Mouse (Mus musculus): Measurements from ENCODE around the gene Tmem205. TPM values are rescaled to one million over a fixed set of nuclear protein-coding genes. Genes with fewer than 3 reads are reported as not detected.

Tmem205 gene
- polyA plus RNA-seq, 1 experiment from 2014 or later, result 28.5 TPM

GRCm38 (mm10) chr9:21932445-21933137, 5.2 kb upstream of the Tmem205 start:
- DNase-seq (ENCODE audit: low spot score) (no peak), ATAC-seq (replicated peaks; ENCODE audit: insufficient number of reproducible peaks, low FRiP score, low TSS enrichment, low read depth) (no peak)
- no peaks in the 10 kb centered on the region for H3K9me3 ChIP-seq (replicated peaks; ENCODE audit: control insufficient read depth, low read length)
- H3K4me3 ChIP-seq (ENCODE audit: low read depth, low read length), result no peak overlapping the region
- H3K36me3 ChIP-seq (replicated peaks; ENCODE audit: control insufficient read depth, insufficient read depth, low read depth, low read length), result no peaks in the 10 kb centered on the region
- H3K4me2 ChIP-seq (ENCODE audit: low read depth, low read length), result no peak overlapping the region
- H3K4me1 ChIP-seq (ENCODE audit: control insufficient read depth, insufficient read depth, low read length), result no peaks in the 10 kb centered on the region
- 53% methylated on average over 12 of the region's 12 CpGs for WGBS
- H3K9ac ChIP-seq (replicated peaks; ENCODE audit: low read length), result no peak overlapping the region
- no peak overlapping the region for H3K27ac ChIP-seq (replicated peaks; ENCODE audit: low read depth, low read length)
- H3K27me3 ChIP-seq (ENCODE audit: control insufficient read depth, insufficient read depth, low read length), result no peaks in the 10 kb centered on the region

GRCm38 (mm10) chr9:21932006-21932405, 4.7 kb upstream of the Tmem205 start:
- ATAC-seq (replicated peaks; ENCODE audit: insufficient number of reproducible peaks, low FRiP score, low TSS enrichment, low read depth), result no peak
- 67% methylated on average over 2 of the region's 2 CpGs for WGBS

GRCm38 (mm10) chr9:21929208-21929607, 1.9 kb upstream of the Tmem205 start:
- H3K27ac ChIP-seq (replicated peaks; ENCODE audit: low read depth, low read length), result no peak overlapping the region
- no peaks in the 10 kb centered on the region for H3K36me3 ChIP-seq (replicated peaks; ENCODE audit: control insufficient read depth, insufficient read depth, low read depth, low read length)
- no peak overlapping the region for H3K4me2 ChIP-seq (ENCODE audit: low read depth, low read length)
- H3K9ac ChIP-seq (replicated peaks; ENCODE audit: low read length), result no peak overlapping the region
- no peak for ATAC-seq (replicated peaks; ENCODE audit: insufficient number of reproducible peaks, low FRiP score, low TSS enrichment, low read depth)
- 76% methylated on average over 3 of the region's 3 CpGs for WGBS
- H3K4me1 ChIP-seq (ENCODE audit: control insufficient read depth, insufficient read depth, low read length), result no peaks in the 10 kb centered on the region; the same call in 1 of the 2 replicates
- H3K4me3 ChIP-seq (ENCODE audit: low read depth, low read length), result no peak overlapping the region
- H3K9me3 ChIP-seq (replicated peaks; ENCODE audit: control insufficient read depth, low read length), result no peaks in the 10 kb centered on the region
- DNase-seq (ENCODE audit: low spot score), result no peak
- no peaks in the 10 kb centered on the region for H3K27me3 ChIP-seq (ENCODE audit: control insufficient read depth, insufficient read depth, low read length)

More at GRCm38 (mm10) chr9:21932006-21932405, 4.7 kb upstream of the Tmem205 start:
- Histone ChIP-seq H3K27ac (replicated peaks; ENCODE audit: low read depth, low read length) (no peak overlapping the region), H3K4me1 (ENCODE audit: control insufficient read depth, insufficient read depth, low read length) (no peaks in the 10 kb centered on the region), H3K36me3 (replicated peaks; ENCODE audit: control insufficient read depth, insufficient read depth, low read depth, low read length) (no peaks in the 10 kb centered on the region), H3K9ac (replicated peaks; ENCODE audit: low read length) (no peak overlapping the region), H3K9me3 (replicated peaks; ENCODE audit: control insufficient read depth, low read length) (no peaks in the 10 kb centered on the region), H3K4me2 (ENCODE audit: low read depth, low read length) (no peak overlapping the region), H3K4me3 (ENCODE audit: low read depth, low read length) (no peak overlapping the region), H3K27me3 (ENCODE audit: control insufficient read depth, insufficient read depth, low read length) (no peaks in the 10 kb centered on the region)
- no peak for DNase-seq (ENCODE audit: low spot score)

GRCm38 (mm10) chr9:21926784-21927183, 572 bp downstream of the Tmem205 start:
- Histone ChIP-seq H3K27me3 (ENCODE audit: control insufficient read depth, insufficient read depth, low read length) (no peaks in the 10 kb centered on the region), H3K4me1 (ENCODE audit: control insufficient read depth, insufficient read depth, low read length) (no peaks in the 10 kb centered on the region; the same call in 1 of the 2 replicates), H3K9ac (replicated peaks; ENCODE audit: low read length) (peak overlapping the region; percentile 76), H3K4me3 (ENCODE audit: low read depth, low read length) (peak overlapping the region; percentile 53), H3K9me3 (replicated peaks; ENCODE audit: control insufficient read depth, low read length) (no peaks in the 10 kb centered on the region), H3K4me2 (ENCODE audit: low read depth, low read length) (peak overlapping the region; percentile 63), H3K27ac (replicated peaks; ENCODE audit: low read depth, low read length) (no peak overlapping the region), H3K36me3 (replicated peaks; ENCODE audit: control insufficient read depth, insufficient read depth, low read depth, low read length) (no peaks in the 10 kb centered on the region)
- 0% methylated on average over 6 of the region's 6 CpGs for WGBS
- DNase-seq (ENCODE audit: low spot score) (no peak), ATAC-seq (replicated peaks; ENCODE audit: insufficient number of reproducible peaks, low FRiP score, low TSS enrichment, low read depth) (no peak)

GRCm38 (mm10) chr9:21926155-21926554, 1.2 kb downstream of the Tmem205 start:
- H3K9ac ChIP-seq (replicated peaks; ENCODE audit: low read length), result no peak overlapping the region
- no peak overlapping the region for H3K4me3 ChIP-seq (ENCODE audit: low read depth, low read length)
- DNase-seq (ENCODE audit: low spot score) (no peak), ATAC-seq (replicated peaks; ENCODE audit: insufficient number of reproducible peaks, low FRiP score, low TSS enrichment, low read depth) (no peak)
- no peaks in the 10 kb centered on the region for H3K27me3 ChIP-seq (ENCODE audit: control insufficient read depth, insufficient read depth, low read length)
- H3K4me1 ChIP-seq (ENCODE audit: control insufficient read depth, insufficient read depth, low read length), result no peaks in the 10 kb centered on the region; the same call in 1 of the 2 replicates
- H3K4me2 ChIP-seq (ENCODE audit: low read depth, low read length), result no peak overlapping the region
- 79% methylated on average over 6 of the region's 6 CpGs for WGBS
- H3K27ac ChIP-seq (replicated peaks; ENCODE audit: low read depth, low read length), result no peak overlapping the region
- H3K36me3 ChIP-seq (replicated peaks; ENCODE audit: control insufficient read depth, insufficient read depth, low read depth, low read length), result no peaks in the 10 kb centered on the region
- H3K9me3 ChIP-seq (replicated peaks; ENCODE audit: control insufficient read depth, low read length), result no peaks in the 10 kb centered on the region

GRCm38 (mm10) chr9:21925506-21925905, 1.9 kb downstream of the Tmem205 start:
- ATAC-seq (replicated peaks; ENCODE audit: insufficient number of reproducible peaks, low FRiP score, low TSS enrichment, low read depth) (no peak), DNase-seq (ENCODE audit: low spot score) (no peak)
- Histone ChIP-seq H3K4me2 (ENCODE audit: low read depth, low read length) (no peak overlapping the region), H3K9me3 (replicated peaks; ENCODE audit: control insufficient read depth, low read length) (no peaks in the 10 kb centered on the region), H3K27me3 (ENCODE audit: control insufficient read depth, insufficient read depth, low read length) (no peaks in the 10 kb centered on the region), H3K9ac (replicated peaks; ENCODE audit: low read length) (no peak overlapping the region), H3K4me3 (ENCODE audit: low read depth, low read length) (no peak overlapping the region), H3K4me1 (ENCODE audit: control insufficient read depth, insufficient read depth, low read length) (no peaks in the 10 kb centered on the region; the same call in 1 of the 2 replicates), H3K27ac (replicated peaks; ENCODE audit: low read depth, low read length) (no peak overlapping the region), H3K36me3 (replicated peaks; ENCODE audit: control insufficient read depth, insufficient read depth, low read depth, low read length) (no peaks in the 10 kb centered on the region)
- 91% methylated on average over 1 of the region's 1 CpGs for WGBS

GRCm38 (mm10) chr9:21925034-21925433, 2.3 kb downstream of the Tmem205 start:
- Histone ChIP-seq H3K4me1 (ENCODE audit: control insufficient read depth, insufficient read depth, low read length) (no peaks in the 10 kb centered on the region; the same call in 1 of the 2 replicates), H3K27me3 (ENCODE audit: control insufficient read depth, insufficient read depth, low read length) (no peaks in the 10 kb centered on the region), H3K36me3 (replicated peaks; ENCODE audit: control insufficient read depth, insufficient read depth, low read depth, low read length) (no peaks in the 10 kb centered on the region), H3K9ac (replicated peaks; ENCODE audit: low read length) (no peak overlapping the region), H3K4me3 (ENCODE audit: low read depth, low read length) (no peak overlapping the region), H3K27ac (replicated peaks; ENCODE audit: low read depth, low read length) (no peak overlapping the region), H3K4me2 (ENCODE audit: low read depth, low read length) (no peak overlapping the region), H3K9me3 (replicated peaks; ENCODE audit: control insufficient read depth, low read length) (no peaks in the 10 kb centered on the region)
- WGBS, result 86% methylated on average over 3 of the region's 3 CpGs
- ATAC-seq (replicated peaks; ENCODE audit: insufficient number of reproducible peaks, low FRiP score, low TSS enrichment, low read depth) (no peak), DNase-seq (ENCODE audit: low spot score) (no peak)

- Histone ChIP-seq H3K27me3 (ENCODE audit: control insufficient read depth, insufficient read depth, low read length) (no peaks in the 10 kb centered on the region), H3K9ac (replicated peaks; ENCODE audit: low read length) (no peak overlapping the region), H3K4me3 (ENCODE audit: low read depth, low read length) (no peak overlapping the region), H3K4me2 (ENCODE audit: low read depth, low read length) (no peak overlapping the region), H3K9me3 (replicated peaks; ENCODE audit: control insufficient read depth, low read length) (no peaks in the 10 kb centered on the region), H3K27ac (replicated peaks; ENCODE audit: low read depth, low read length) (no peak overlapping the region), H3K4me1 (ENCODE audit: control insufficient read depth, insufficient read depth, low read length) (no peaks in the 10 kb centered on the region; the same call in 1 of the 2 replicates), H3K36me3 (replicated peaks; ENCODE audit: control insufficient read depth, insufficient read depth, low read depth, low read length) (no peaks in the 10 kb centered on the region)
- no peak for DNase-seq (ENCODE audit: low spot score)
- ATAC-seq (replicated peaks; ENCODE audit: insufficient number of reproducible peaks, low FRiP score, low TSS enrichment, low read depth), result no peak
- 76% methylated on average over 6 of the region's 6 CpGs for WGBS
These were observed 3.3 kb downstream of the Tmem205 start for GRCm38 (mm10) chr9:21924099-21924493.
